Mouse (Mus musculus) heart, postnatal 36 days (tissue): ENCODE data around the gene Lyve1. TPM values are rescaled to one million over a fixed set of nuclear protein-coding genes. Genes with fewer than 3 reads are reported as not detected.
"Not testable (repeated sequence)": the region's sequence is repeated elsewhere in the genome, so short reads cannot be mapped to it uniquely, and the experiment has no call there.

Source experiments
- DNase-seq, 2 experiments: peaks; one replicate each; pipeline ENCODE4 v3.0.0; 2021 to 2022
- intact Hi-C: fragments of 180-260 bp; cut with DNase I; formaldehyde crosslinking; loops from one replicate; pipeline ENCODE4 v1.15.1; 2025
- total RNA-seq, 2 experiments: library from RNA; stranded (reverse); gene quantifications; 2 replicates each; pipeline ENCODE4 v1.2.3; 2021

Gene Lyve1
- total RNA-seq = 10 to 100 TPM; 14.1 to 28.1 TPM

DNA sequence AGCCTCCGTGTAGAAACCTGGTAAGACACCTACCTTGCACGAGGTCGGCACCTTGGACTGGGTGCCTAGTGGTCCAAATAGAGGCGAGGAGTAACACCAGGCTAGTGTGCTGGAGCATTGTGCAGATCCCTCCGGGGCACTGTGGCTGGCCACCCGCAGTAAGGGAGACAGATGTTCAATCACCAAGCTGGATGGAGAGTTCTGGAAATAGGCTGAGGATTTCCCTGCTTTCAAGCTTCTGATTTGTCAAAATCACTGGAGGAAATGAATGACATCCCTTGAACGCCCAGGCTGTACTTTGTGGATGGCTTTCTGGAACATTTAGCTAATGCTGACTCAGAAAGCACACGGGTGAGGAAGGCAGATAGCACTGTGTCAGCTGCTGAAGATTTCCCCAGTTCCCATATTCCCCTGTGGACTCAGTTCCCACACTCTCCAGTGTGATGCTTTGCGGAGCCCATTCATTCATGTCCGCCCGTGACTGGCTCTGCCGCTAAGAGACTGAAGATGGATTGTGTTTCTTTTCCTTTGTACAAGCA, at the start of gene Lyve1:
Gene Lyve1 (minus strand): TSS at position 489 of the 539 bp plus-strand sequence.
- DNase-seq = peak in 1 of 2 experiments; percentile 43
- intact Hi-C loops = no loop called here

DNA sequence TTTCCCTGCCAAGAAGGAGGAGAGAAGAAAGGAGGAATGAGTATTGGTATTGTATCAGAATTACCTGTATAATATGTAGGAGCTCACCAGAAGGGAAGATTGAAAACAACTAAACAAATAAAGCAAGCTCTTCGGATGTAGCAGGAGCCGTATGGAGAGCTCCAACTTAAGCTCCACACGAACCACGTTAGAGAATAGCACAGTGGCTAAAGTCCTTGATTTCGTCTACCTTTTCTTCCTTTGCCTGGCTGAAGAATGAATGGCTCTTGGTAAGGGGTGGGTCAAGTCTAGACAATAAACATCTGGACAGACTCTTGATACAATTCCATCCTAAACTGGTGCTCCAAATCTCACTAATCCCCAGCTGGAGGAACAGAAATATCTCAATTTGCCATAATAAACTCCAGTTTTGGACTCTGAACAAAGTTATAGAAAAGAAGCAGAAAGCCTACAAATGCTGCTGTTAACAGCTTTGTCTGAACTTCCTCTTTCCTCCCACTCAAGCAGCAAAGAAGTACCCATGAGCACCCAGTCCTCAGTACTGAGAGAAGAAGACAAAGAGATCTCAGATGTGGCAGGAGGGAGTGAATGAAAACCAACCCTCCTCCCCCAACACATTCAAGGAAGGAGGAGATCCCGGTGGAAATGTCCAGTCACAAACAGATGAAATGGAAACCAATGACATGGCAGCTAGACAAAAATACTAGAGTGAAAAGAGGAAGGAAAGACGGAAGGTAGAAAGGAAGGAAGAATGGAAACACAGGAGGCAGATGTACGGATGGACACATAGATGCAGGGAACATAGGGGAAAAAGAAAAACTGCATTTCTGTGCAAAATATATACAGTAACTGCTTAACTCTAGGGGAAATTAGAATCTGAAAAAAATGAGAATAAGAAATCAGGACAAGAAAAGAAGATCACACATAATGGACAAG, 45.4 kb upstream of the Lyve1 start:
- no peak for DNase-seq
- intact Hi-C loops = no loop called here

DNA sequence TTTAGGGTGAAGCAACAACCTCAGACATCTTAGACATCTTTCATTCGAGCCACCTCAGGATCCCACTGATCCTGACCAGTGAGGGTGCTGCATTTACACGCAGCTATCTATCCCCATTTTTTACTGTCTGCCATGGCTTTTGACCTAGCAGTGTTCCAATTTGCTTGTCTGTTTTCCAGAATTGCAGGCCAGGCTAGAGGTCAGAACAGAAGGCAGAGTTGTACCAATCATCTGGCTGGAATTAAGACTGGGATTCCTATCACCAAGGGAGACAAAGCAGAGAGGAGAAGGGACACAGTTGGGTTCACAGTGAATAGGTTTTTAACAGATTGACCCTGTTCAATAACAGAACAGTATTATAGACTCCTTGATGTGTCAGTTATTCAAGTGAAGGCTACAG, 43.5 kb upstream of the Lyve1 start:
- intact Hi-C loops = no loop called here
- DNase-seq = no peak

DNA sequence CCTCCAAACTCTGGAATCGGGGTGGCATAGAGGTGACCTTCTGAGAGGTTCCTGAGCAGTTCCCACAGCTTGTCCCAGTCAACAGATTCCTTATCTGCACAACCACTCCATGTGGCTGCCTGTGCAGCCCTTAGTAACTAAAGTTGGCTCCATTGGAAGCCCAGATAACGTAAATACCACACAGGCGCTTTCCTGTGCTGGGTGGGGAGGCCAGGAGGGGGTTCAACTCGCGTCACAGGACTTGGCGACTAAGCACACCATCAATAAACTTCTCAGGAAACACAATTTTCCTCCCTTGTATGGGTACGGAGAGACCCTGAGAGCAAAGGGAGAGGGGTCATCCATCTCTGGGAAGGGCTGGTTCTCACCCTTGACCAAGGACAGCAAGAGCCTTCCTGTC, 40.2 kb upstream of the Lyve1 start:
- peak in 1 of 2 experiments; percentile 45 for DNase-seq
- intact Hi-C loops = no loop called here

DNA sequence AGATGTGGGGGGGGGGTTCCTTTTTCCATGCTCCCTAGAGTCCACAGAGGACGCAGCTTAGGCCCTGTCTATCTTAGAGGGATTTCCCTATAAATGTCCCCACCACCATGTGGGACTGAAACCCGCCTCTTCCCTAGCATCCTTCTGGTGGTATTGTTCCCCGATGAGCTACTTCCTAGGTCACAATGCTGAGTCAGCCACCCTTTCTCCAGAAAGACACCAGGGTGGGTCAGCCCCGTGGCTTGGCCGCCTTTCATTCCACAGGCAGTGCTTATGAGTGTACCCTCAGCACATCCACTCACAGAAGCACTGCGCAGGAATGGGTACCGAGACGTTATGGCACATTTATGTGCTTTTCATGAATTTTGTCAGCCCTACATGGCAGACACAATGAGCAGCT, 34.2 kb upstream of the Lyve1 start:
- intact Hi-C loops = no loop called here
- DNase-seq = no peak

DNA sequence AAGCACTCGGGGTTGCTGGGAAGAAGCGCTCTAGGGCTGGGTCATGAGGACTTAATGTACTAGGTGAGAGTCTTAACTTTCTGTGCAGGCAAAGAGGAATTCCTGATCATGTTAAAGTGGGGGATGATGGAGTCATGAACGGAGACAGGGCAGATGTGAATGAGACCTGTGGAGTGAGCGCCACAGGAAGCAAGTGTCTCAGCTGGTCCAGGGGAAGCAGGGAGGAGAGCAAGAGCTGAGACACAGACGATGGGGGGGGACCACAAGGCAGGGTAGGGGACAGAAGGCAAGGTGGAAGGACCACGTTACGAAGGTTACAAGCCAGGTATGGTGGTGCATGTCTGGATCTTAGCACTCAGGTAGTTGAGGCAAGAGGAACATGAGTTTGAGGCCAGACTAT, 33.4 kb upstream of the Lyve1 start:
- DNase-seq = no peak
- intact Hi-C loops = no loop called here

DNA sequence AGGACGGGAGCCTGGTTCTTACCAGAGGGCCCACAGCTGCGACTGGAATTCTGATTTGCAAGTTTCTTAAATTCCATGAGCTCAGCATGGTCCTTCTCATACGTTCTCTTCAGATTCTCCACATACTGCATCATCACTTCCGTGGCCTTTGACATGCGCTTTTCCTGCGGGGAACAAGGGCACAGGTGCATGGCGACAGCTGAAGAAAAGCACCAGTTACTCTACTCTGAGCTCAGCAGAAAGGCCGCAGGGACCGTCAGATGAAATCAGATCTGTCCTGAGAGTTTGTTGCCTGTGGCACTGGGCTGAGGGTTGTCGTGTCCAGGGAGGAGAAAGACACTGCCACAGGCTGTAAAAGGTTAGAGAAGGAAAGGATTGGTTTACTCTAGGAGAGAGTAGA, 32.7 kb upstream of the Lyve1 start:
- DNase-seq, intact Hi-C loops: not testable (repeated sequence)

DNA sequence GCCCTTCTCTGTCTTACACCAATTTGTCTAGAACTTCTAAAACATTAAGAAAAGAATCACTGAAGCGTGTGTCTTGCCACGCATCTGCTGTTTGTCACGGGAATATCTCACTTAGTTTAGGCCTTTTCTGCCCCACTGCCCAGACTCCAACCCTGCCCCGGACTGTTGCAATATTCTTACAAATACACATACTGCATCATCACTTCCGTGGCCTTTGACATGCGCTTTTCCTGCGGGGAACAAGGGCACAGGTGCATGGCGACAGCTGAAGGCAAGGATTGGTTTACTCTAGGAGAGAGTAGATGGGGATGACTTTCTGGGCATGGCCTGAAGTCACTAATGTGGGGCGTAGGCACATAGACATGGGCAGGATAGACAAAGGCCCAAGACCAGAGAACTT, 31.6 kb upstream of the Lyve1 start:
- intact Hi-C loops = no loop called here
- no peak for DNase-seq

DNA sequence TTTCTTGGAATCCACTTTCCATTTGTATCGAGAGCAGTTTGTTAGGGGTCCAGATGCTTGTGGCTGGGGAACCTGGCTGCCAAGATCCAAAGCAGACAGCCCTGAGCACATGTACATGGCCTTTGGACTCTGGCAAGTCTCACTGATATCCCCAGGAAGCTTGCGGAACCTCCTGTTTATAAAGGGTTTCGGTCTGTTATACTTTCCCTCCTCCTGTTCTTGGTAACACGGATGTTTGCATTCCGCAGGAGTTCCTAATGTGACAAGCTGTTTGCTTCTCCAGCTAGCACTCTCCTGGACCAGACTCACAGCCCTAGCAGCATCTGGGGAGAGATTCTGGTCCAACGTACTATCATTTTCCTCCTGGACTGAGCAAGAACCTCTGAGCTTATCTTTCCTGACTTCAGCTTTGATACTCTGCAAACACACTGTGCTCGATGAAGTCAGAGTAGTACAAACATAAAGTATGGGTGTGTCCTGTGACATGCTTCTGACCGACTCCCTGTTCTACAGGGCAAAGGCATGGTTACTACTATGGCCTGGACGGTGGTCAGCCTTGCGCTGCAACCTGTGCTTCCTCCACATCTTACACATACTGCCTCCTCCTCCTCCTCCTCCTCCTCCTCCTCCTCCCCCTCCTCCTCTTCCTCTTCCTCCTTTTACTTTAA, 31.0 kb upstream of the Lyve1 start:
- intact Hi-C loops = no loop called here
- DNase-seq = no peak

DNA sequence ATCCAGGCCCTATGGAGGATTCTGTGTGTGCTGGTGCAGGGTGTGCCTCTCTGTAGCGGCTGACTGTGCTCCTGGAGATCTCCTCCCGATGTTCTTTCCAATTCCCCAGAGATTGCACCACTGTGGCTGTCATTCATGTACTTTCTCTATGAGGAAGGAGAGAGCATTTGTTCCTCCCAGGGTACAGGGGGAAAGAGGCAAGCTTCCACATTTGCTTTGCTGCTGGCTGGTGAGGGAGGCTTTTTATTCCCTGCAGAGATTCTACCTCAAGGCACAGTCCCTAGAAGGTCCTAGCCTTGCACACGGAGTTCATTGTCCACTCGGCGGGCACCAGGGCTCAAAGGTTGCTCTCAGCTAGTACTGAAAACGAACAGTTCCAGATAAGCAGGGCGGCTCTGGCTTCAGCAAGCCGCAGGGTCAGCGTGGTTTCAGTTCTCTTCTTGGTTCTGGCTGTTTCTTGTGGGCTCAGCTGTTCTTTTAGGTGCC, 28.5 kb upstream of the Lyve1 start:
- peak; percentile 62 to 75 for DNase-seq
- intact Hi-C loops = no loop called here

DNA sequence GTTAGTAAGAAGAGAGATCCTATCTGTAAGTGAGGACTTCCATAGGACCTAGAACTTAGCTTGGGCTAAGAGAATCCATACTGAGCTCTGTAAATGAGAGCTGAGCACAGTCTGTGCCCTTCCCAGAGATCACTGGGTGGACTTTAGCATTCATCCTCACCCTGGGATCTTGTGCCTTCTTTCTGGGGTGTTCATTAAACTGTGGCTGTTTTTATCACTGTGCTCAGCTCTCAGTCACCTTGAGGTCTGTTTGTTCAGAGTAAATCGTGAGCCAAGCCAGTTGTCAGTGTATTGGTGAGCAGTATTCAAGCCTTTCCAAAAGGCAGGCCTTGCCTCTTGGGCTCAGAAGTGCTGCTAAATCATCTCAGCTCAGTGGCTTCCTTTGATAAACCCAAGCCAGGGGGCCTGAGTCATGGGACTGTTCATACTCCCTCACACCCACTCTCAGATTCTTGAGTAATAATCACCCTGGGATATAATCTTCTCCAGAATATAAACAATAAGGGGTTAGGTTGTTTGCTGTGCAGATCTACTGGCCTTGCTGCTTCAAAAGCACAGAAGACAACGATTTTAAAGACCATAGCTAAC, 18.8 kb upstream of the Lyve1 start:
- DNase-seq = no peak
- intact Hi-C loops = no loop called here

DNA sequence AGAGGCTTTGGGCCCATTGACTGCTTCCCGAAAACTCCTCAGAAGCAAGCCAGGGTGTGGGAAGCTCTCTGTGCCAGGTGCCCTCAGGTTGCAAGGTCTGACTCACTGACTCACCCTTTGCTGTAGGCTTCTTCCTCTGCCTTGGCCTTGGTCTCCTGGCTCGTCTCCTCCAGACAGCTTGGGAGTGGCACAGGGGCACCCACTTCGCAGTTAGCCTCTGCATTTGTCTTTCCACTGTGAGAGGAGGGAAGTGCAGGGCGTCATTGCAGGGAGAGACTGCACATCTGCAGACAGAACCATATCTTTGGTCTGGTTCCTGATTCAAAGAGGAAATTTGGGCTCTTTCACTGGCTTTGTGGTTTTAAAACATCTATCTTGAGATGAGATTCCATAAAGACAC, 15.0 kb upstream of the Lyve1 start:
- no peak for DNase-seq

DNA sequence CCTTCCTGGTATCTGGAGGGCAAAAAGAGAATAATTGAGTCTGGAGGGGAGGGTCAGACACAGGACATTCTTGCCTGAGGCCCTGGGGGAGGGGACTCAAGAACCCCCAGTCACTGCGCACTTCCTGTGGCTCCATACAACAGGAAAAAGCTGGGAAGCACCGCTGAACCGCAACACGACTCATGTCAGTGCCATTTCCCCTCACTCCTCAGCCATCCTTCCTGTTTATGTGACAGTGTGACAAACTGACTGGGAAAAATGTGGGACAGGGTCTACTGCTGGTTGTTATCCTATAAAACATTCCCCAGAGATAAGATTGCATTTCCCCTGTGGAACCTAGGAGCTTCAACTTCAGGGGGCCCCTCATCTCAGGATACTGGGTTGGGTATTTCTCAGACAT, 13.9 kb upstream of the Lyve1 start:
- DNase-seq = no peak

More for the DNA sequence above, 15.0 kb upstream of the Lyve1 start:
- intact Hi-C loops = no loop called here

DNA sequence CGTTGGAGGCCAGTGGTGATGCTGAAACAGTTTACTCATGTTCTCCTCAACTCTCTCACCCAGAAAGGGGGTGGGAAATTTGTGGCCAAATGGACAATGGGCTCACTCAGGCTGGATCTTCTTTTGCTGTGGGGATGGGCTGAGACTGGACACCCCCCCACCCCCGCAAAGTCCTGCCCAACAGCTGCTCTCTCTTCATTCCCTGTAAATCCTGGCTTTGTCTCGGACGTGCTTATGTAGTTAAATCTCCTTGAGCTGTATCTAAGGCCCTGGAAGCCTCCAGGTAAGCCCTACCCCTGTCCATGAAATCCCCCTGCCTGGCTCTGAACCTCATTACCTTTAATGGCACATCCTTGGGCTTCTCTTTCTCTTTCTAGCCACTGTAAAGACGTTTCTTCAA, 5.8 kb upstream of the Lyve1 start:
- no peak for DNase-seq
- intact Hi-C loops = no loop called here

More for the DNA sequence above, 13.9 kb upstream of the Lyve1 start:
- intact Hi-C loops = no loop called here

DNA sequence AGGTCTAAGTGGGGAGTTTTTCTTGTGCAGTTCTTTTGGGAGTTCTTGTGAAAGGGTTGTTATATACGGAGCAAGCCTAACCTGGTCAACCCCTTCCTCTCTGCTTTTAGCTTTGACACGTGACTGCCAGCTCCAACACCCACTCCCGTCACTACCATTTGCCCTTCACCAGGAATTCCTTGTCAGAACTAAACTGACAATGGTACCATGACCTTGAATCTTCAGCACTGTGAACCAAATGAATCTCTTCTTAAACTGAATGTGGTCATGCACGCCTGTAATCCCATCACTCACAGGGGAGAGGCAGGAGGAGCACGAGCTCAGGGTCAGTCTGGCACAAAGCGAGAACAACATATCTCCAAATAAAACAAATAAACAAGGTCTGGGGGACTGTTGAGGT, 4.1 kb upstream of the Lyve1 start:
- intact Hi-C loops = no loop called here
- DNase-seq = no peak

DNA sequence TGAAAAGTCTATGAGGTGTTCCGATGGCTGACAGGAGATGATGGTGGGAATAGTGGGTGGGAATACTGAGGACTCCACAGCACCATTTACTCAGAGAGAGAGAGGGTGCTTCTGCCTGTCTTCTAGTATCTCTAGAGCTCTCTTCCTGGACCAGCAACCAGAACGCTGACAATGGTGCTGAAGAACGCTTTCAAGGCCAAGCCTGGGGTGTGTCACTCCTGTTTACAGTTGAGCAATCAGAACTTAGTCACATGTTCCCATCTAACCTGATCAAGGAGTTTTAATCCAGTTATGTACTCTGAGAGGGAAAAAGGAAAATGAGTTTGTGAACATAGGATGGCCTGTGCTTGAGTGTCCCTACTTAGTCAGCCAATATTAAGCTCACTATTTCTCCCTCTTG, 3.0 kb upstream of the Lyve1 start:
- no peak for DNase-seq
- intact Hi-C loops = no loop called here

DNA sequence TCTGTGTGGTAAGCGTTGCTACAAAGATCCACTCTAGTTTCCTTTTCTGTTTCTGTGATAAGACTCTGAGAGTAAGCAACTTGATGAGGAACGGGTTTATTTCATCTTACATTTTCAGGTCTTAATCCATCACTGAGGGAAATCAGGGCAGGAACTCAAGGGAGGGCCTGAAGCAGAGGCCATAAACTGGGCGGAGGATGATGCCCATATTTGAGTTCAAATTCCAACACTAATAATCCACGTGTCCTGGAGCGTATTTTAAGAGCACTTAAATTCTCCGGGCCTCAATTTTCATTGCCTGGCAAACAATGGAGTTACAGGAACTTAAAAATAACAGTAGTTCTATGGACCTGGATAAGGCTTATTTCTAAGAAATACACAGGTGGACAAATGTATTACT, 2.5 kb upstream of the Lyve1 start:
- intact Hi-C loops = no loop called here
- DNase-seq = no peak

DNA sequence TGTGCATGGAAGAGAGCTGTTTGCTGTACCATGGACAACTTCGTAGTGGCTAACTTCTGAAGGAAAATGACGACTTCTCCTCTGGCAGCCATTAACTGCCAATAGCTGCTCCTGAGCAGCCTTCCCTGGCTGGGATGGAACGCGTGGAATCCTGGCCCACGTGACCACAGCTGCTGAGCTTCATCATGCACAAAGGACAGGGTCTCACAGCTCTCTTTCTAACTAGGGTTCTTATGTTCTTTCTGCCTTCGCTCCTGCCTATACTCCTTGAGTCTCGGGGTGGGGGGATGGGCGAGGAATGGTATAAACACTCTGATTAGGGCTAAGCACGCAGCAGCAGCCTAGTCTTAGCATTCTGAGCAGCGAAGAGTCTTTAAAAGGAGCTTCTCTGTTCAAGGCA, 2.0 kb upstream of the Lyve1 start:
- DNase-seq = no peak
- intact Hi-C loops = no loop called here

DNA sequence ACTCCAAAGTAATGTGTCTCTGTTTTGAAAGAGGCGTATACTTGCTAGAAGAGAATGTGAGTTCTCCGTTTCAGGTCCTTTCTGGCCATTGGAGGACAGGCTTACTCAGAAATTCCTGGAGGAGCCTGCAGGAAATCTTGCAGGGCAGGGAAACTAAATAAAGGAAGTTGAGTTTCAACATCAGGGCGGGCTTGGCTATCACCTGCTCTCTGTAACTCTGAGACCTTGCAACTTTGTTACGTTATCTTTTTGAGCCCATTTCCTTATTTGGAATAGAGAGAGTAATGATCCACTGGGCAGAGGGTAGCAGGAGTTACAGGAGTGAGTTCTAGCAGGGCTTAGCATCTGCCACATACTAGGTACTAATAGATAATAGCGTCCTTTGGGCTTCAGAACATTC, 2.9 kb downstream of the Lyve1 start:
- intact Hi-C loops = no loop called here
- no peak for DNase-seq

DNA sequence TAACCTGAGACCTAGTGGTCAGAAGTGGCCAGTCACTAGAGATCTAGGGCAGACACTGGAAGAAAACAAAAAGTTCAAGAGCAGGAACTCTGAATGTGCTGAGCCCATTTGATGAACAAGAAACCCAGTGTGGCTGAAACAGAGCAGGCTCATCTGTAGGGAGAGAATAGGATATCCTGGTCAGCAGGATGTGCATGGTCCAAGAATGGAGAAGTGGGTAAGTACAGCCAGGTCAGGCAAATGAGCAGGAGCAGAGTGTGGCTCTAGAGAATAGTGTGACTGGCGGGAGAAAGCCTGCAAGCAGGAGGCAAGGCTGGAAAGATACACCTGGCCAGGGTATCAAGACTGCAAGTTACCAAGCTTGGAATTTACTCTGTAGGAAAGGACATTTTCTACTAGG, 7.4 kb downstream of the Lyve1 start:
- intact Hi-C loops = no loop called here
- no peak for DNase-seq

DNA sequence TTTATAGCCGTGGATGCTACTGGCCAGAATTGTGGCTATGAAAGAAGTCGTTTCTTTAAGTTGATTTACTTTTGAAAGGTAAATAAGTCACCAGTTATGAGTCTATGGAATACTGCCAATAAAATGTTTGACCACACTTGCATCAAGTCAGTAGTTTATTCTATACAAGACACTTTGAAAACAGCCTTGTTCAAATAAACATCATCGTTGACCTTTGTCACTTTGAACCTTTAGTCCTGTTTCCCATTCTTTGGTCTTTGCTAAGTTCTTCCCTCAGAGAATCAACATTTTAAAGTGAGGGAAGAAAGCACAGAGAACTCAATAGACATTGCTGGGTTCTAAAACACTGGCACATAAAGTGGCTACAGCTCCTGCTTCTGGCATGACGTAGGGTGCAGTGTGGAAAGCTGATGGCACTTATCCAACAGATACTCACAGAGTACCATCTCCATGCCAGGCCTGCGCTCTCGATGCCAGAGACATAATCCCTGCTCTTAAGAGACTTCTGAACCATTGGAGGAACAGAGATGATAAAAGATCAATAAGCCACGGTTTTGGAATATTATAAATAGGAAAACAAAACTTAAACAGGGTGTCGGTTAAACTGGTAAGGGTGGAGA, 8.0 kb downstream of the Lyve1 start:
- intact Hi-C loops = no loop called here
- DNase-seq = no peak
